In genomic region chr5:119659041-119659440, GRCm38 (mm10) we compare ENCODE assay signal across 16 mouse cellular contexts.
"Had no signal": no experiment of that assay in that cellular context is flagged by ENCODE, and none has a peak within 500 bp of the region (broad histone marks: within the 10 kb centered on the region; RNA-seq: fewer than 3 reads in every experiment).

No protein-coding gene starts in this region.

- H3K9ac ChIP-seq: neural tube, embryonic 13.5 days; neural tube, embryonic 15.5 days; stomach, embryonic 15.5 days had no signal

- DNase-seq: retina, postnatal 1 day; right cerebral cortex, adult 18-20 months; right cerebral cortex, postnatal 14 days; right cerebral cortex, postnatal 25 days; right cerebral cortex, postnatal 4 days; spleen, adult 18-20 months; thymus, adult 18-20 months; thymus, adult 2 months; thymus, postnatal 14 days; thymus, postnatal 25 days; thymus, postnatal 36 days; thymus, postnatal 4 days had no signal

- H3K36me3 ChIP-seq: neural tube, embryonic 13.5 days; neural tube, embryonic 15.5 days; stomach, embryonic 15.5 days had no signal

- H3K27ac ChIP-seq: neural tube, embryonic 13.5 days; neural tube, embryonic 15.5 days; stomach, embryonic 15.5 days; stomach, postnatal 0 days had no signal

- H3K4me1 ChIP-seq: neural tube, embryonic 13.5 days had no signal

- H3K9me3 ChIP-seq: neural tube, embryonic 13.5 days; neural tube, embryonic 15.5 days; stomach, embryonic 15.5 days had no signal

- H3K4me2 ChIP-seq: neural tube, embryonic 13.5 days; neural tube, embryonic 15.5 days; stomach, embryonic 15.5 days had no signal

- H3K4me3 ChIP-seq: neural tube, embryonic 13.5 days; neural tube, embryonic 15.5 days; stomach, embryonic 15.5 days had no signal
